ENCODE assay signal across 8 mouse cellular contexts in the genomic region with DNA sequence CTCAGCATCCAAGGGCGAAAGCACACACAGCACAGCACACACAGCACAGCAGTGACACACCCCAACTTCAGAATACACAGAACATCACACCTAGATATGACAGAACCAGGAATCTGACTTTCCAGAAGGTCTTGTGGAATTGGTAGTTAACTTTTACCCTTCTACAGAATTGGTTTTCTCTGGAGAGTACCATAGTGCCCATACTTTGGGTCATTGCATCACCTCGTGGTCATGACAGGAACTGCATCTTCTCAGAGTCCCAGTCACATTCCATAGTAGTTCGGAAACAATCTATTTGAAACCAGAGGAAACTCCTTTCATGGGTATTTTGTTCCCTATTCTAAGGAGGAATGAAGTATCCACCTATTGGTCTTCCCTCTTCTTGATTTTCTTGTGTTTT.
DNase-seq lines count a peak whose midpoint lies in the region; ATAC-seq and TF ChIP-seq lines count a peak whose summit lies in the region.

No protein-coding gene starts in this region.

- no peaks in the 10 kb centered on the region for H3K9me3 ChIP-seq in kidney, embryonic 15.5 days (replicated peaks)
- H3K9me3 ChIP-seq in embryonic facial prominence, embryonic 11.5 days (replicated peaks; ENCODE audit: control insufficient read depth, low read length): no peaks in the 10 kb centered on the region
- 0 out of 2 replicates have a peak, but pooled peaks cover 2% of the 10 kb centered on the region for H3K9me3 ChIP-seq in hindbrain, embryonic 10.5 days

- peak; percentile 24; the same call in 1 of the 2 replicates for TF ChIP-seq CTCF in small intestine, adult 2 months (IDR thresholded peaks at IDR 0.05; ENCODE audit: extremely low read depth, insufficient read length, insufficient replicate concordance, low read depth, low read length)

- H3K27ac ChIP-seq in kidney, embryonic 15.5 days: no peak overlapping the region
- H3K27ac ChIP-seq in embryonic facial prominence, embryonic 11.5 days (replicated peaks; ENCODE audit: low read depth, low read length): no peak overlapping the region
- no peak overlapping the region for H3K27ac ChIP-seq in hindbrain, embryonic 10.5 days
- H3K27ac ChIP-seq in small intestine, adult 2 months (ENCODE audit: insufficient read depth, low read depth, low read length): no peak overlapping the region

- no peak overlapping the region for H3K9ac ChIP-seq in kidney, embryonic 15.5 days
- no peak overlapping the region for H3K9ac ChIP-seq in embryonic facial prominence, embryonic 11.5 days (replicated peaks; ENCODE audit: low read length)

- no peaks in the 10 kb centered on the region for H3K27me3 ChIP-seq in kidney, embryonic 15.5 days
- H3K27me3 ChIP-seq in embryonic facial prominence, embryonic 11.5 days (ENCODE audit: control insufficient read depth, insufficient read depth, low read length): no peaks in the 10 kb centered on the region
- no peaks in the 10 kb centered on the region for H3K27me3 ChIP-seq in hindbrain, embryonic 10.5 days (ENCODE audit: insufficient read depth, poor library complexity, severe bottlenecking)
- no peaks in the 10 kb centered on the region for H3K27me3 ChIP-seq in small intestine, adult 2 months (ENCODE audit: control insufficient read depth, insufficient read depth, low read length)

- 45% methylated on average over 3 of the region's 3 CpGs for WGBS in kidney, embryonic 15.5 days
- 43% methylated on average over 3 of the region's 3 CpGs for WGBS in embryonic facial prominence, embryonic 11.5 days
- WGBS in hindbrain, embryonic 10.5 days: 44% methylated on average over 3 of the region's 3 CpGs
- 47% methylated on average over 3 of the region's 3 CpGs for whole genome bisulfite sequencing in small intestine, adult 2 months

- H3K4me2 ChIP-seq in kidney, embryonic 15.5 days: no peak overlapping the region
- no peak overlapping the region for H3K4me2 ChIP-seq in embryonic facial prominence, embryonic 11.5 days (ENCODE audit: low read depth, low read length)

- H3K4me3 ChIP-seq in kidney, embryonic 15.5 days (replicated peaks): no peak overlapping the region
- H3K4me3 ChIP-seq in embryonic facial prominence, embryonic 11.5 days (ENCODE audit: low read depth, low read length): no peak overlapping the region
- no peak overlapping the region for H3K4me3 ChIP-seq in hindbrain, embryonic 10.5 days
- no peak overlapping the region for H3K4me3 ChIP-seq in small intestine, adult 2 months (ENCODE audit: low read depth, low read length)

- H3K36me3 ChIP-seq in kidney, embryonic 15.5 days: peaks cover 37% of the 10 kb centered on the region
- H3K36me3 ChIP-seq in embryonic facial prominence, embryonic 11.5 days (replicated peaks; ENCODE audit: control insufficient read depth, insufficient read depth, low read depth, low read length): no peaks in the 10 kb centered on the region
- peaks cover 16% of the 10 kb centered on the region for H3K36me3 ChIP-seq in hindbrain, embryonic 10.5 days
- H3K36me3 ChIP-seq in small intestine, adult 2 months (ENCODE audit: control insufficient read depth, insufficient read depth, low read length): no peaks in the 10 kb centered on the region

- 0 out of 2 replicates have a peak, but pooled peaks cover 3% of the 10 kb centered on the region for H3K4me1 ChIP-seq in kidney, embryonic 15.5 days
- no peaks in the 10 kb centered on the region for H3K4me1 ChIP-seq in embryonic facial prominence, embryonic 11.5 days (ENCODE audit: control insufficient read depth, insufficient read depth, low read length)
- no peaks in the 10 kb centered on the region for H3K4me1 ChIP-seq in hindbrain, embryonic 10.5 days (replicated peaks)
- H3K4me1 ChIP-seq in small intestine, adult 2 months (ENCODE audit: control insufficient read depth, insufficient read depth, insufficient read length, low read length): no peaks in the 10 kb centered on the region

- peak; percentile 62 for DNase-seq in kidney, adult 18-20 months
- DNase-seq in ZHBTc4 (ENCODE audit: low read depth, low spot score): peak; percentile 67
- peak; percentile 74 for DNase-seq in embryonic facial prominence, embryonic 11.5 days (ENCODE audit: low spot score)
- peak; percentile 48 for DNase-seq in hindbrain, embryonic 10.5 days (ENCODE audit: low spot score)
- DNase-seq in layer of hippocampus, postnatal 10 days (ENCODE audit: low spot score in 2 of 2): peak; percentile 72 to 76

- TF ChIP-seq POLR2A in small intestine, adult 2 months (IDR thresholded peaks at IDR 0.05; ENCODE audit: low read depth, low read length): no peak

- no peak for ATAC-seq in kidney, embryonic 15.5 days (replicated peaks; ENCODE audit: low FRiP score)
- ATAC-seq in embryonic facial prominence, embryonic 11.5 days (replicated peaks; ENCODE audit: insufficient number of reproducible peaks, low FRiP score, low TSS enrichment, low read depth): no peak
- peak; percentile 79 for ATAC-seq in megakaryocyte, adult 5-6 weeks (ENCODE audit: poor library complexity, severe bottlenecking)
